Mouse (Mus musculus) cortical plate, adult 2 months (tissue): ENCODE measurements around the gene Slc22a30.

Experiments used
- CTCF ChIP-seq: fragments of 200-500 bp; IDR thresholded peaks from 2 replicates; pipeline ENCODE4 v1.5.1; 2011; ENCODE audit warnings: mild to moderate bottlenecking, control low read depth, low read length; ENCODE audit not compliant: insufficient read depth; ENCODE audit errors: extremely low read depth
- POLR2A ChIP-seq: fragments of 200-500 bp; IDR thresholded peaks from 2 replicates; pipeline ENCODE4 v1.6.1; 2011; ENCODE audit warnings: mild to moderate bottlenecking, low read length, control low read depth; ENCODE audit not compliant: insufficient read depth; ENCODE audit errors: extremely low read depth

DNA sequence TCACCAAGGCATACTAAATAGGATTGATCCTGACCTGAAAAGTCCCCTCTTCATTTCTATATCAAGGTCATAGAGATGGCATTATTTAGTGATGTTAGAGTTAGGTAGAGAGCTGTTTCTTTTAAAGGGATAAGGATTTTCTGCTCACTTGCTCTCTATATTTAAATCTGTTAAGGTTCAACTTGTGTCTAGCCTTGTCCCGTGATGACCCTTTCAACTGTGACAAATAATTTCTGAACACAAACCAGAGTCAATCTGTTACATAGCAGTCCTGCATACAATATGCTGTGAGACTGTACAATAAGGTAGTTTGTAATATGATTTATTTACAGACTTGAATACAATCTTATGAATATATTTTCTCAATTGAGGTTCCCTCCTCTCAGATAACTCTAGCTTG lies 42.6 kb upstream of the Slc22a30 start:
- TF ChIP-seq CTCF (no peak), POLR2A (no peak)
